Mouse (Mus musculus) heart, postnatal 25 days (tissue): ENCODE results near the gene Slc13a4. TPM values are rescaled to one million over a fixed set of nuclear protein-coding genes. Genes with fewer than 3 reads are reported as not detected.

Experiments used
- total RNA-seq, 2 experiments: library from RNA; stranded (reverse); gene quantifications; 2 replicates each; pipeline ENCODE4 v1.2.3; 2021

Slc13a4 gene
- total RNA-seq, 2 experiments from 2014 or later: 0.08 to 0.16 TPM

Other genes starting within 250 kb of the Slc13a4 start
- 10 to 100 TPM; 21.8 to 23.3 TPM for gene Cnot4, start 174.4 kb downstream of the Slc13a4 start, total RNA-seq
- gene Nup205, start 130.7 kb downstream of the Slc13a4 start, total RNA-seq: 10 to 100 TPM; 14.3 to 14.6 TPM
- under 1 TPM; 0.78 to 0.81 TPM for gene Fam180a, start 18.0 kb upstream of the Slc13a4 start, total RNA-seq
- gene Mtpn, start 231.8 kb upstream of the Slc13a4 start, total RNA-seq: 10 to 100 TPM; 43.5 to 50.1 TPM